Mouse (Mus musculus) neural tube, embryonic 13.5 days (tissue): Measurements from ENCODE around the gene Rgp1. TPM values are rescaled to one million over a fixed set of nuclear protein-coding genes. Genes with fewer than 3 reads are reported as not detected.

Experiments
- ATAC-seq: fragments of 200-750 bp; cut with Nextera tagmentation; 2 replicates; pipeline ENCODE4 v1.8.0; 2017; ENCODE audit warnings: low read depth, mild to moderate bottlenecking, moderate TSS enrichment, moderate library complexity
- H3K27ac ChIP-seq: fragments of 300-500 bp; sonication (generic); replicated peaks from 2 replicates; pipeline ENCODE4 v1.5.1; 2015; ENCODE audit warnings: moderate library complexity, mild to moderate bottlenecking, inconsistent platforms
- H3K27me3 ChIP-seq: fragments of 300-500 bp; sonication (generic); 2 replicates; pipeline ENCODE4 v1.6.1; 2015; ENCODE audit warnings: mild to moderate bottlenecking, inconsistent platforms
- H3K36me3 ChIP-seq: fragments of 300-500 bp; sonication (generic); 2 replicates; pipeline ENCODE4 v1.6.1; 2015; ENCODE audit warnings: mild to moderate bottlenecking, inconsistent platforms
- H3K4me1 ChIP-seq: fragments of 300-500 bp; sonication (generic); replicated peaks from 2 replicates; pipeline ENCODE4 v1.6.1; 2015; ENCODE audit warnings: inconsistent platforms
- H3K4me2 ChIP-seq: fragments of 300-500 bp; sonication (generic); 2 replicates; pipeline ENCODE4 v1.6.1; 2015; ENCODE audit warnings: inconsistent platforms, mild to moderate bottlenecking, moderate library complexity
- H3K4me3 ChIP-seq: fragments of 300-500 bp; sonication (generic); 2 replicates; pipeline ENCODE4 v1.5.1; 2015; ENCODE audit warnings: mild to moderate bottlenecking, inconsistent platforms
- H3K9ac ChIP-seq: fragments of 300-500 bp; sonication (generic); 2 replicates; pipeline ENCODE4 v1.6.1; 2015; ENCODE audit warnings: moderate library complexity, mild to moderate bottlenecking, inconsistent platforms
- H3K9me3 ChIP-seq: fragments of 300-500 bp; sonication (generic); 2 replicates; pipeline ENCODE4 v1.6.1; 2016; ENCODE audit warnings: inconsistent platforms
- WGBS: fragments of 180-500 bp; shearing (Covaris S2); methylation state at CpG from one replicate; pipeline ENCODE4 v1.1.7; 2015; 5-methylcytosine and 5-hydroxymethylcytosine counted together
- microRNA-seq: library from miRNA; unstranded; fragments of <30 nt; microRNA quantifications from one replicate; pipeline ENCODE4, GENCODE M21; 2016
- polyA plus RNA-seq: library from polyadenylated mRNA; unstranded; fragments of >200 nt; fragmentation: Nextera tagmentation; extraction: Ambion mirVana; gene quantifications from 2 replicates; pipeline ENCODE4 v1.2.1, GENCODE M21; 2015

The Rgp1 gene
- polyA plus RNA-seq, 1 experiment from 2014 or later: 23.9 TPM

DNA sequence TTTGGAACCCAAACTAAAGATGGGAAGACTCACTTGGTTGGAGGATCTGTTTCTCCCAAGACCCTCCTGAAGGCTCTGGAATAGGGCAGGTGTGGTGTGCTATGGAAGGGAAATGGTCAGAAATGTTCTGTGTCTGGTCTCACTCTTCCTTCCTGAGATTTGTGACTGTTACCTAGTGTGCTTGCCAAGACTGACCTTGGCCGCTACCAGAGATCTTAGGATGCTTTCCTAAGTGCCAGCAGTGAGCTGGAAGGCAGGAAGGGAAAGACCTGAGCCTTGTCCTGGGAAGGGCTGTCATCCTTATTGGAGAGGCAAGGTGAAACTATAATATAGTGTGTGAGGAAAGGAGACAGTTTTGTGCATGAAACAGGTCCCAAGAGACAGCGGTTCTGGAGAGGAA, 55.2 kb downstream of the Rgp1 start:
- Histone ChIP-seq H3K9me3 (no peaks in the 10 kb centered on the region), H3K36me3 (no peaks in the 10 kb centered on the region), H3K4me3 (peak overlapping the region; percentile 64), H3K4me2 (peak overlapping the region; percentile 86), H3K4me1 (peaks cover 61% of the 10 kb centered on the region), H3K27me3 (no peaks in the 10 kb centered on the region), H3K9ac (peak overlapping the region; percentile 92; the same call in 1 of the 2 replicates), H3K27ac (no peak overlapping the region)
- 94% methylated on average over 2 of the region's 2 CpGs for WGBS
- ATAC-seq: no peak

DNA sequence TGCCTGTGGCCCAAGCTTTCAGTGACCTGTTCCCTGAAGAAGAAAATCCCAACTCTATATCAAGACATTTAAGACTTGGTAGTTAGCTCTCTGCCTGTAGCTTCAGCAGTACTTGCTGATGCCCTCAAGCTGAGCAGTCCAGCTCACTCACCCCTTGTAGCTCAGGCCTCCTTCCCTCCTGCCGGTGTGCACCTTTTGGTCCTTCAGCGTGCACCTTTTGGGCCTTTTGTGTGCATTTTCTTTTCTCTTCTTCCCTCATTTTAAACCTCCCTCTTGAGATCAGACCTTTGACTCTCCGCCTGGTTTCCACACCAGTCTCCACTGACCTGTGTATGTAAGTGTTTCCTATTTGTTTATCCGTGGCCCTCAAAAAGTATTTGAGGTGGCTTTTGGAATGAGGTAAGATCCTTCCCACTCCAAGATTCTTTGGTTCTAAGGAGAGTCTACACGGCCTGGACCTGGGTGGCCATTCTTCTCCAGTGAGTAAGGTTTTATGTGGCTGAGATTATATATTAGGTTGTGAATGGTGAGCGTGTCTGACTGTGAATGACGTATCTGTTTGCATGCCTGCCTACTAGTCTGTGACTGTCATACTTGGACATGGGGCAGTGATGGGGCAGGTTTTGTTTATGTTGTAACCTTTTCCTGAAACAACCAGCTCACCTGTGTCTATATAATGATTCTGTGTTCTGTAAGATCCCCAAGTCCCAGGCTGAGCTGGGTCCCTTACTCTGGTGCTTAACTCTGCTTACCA, 56.3 kb downstream of the Rgp1 start:
- WGBS: 79% methylated on average over 7 of the region's 7 CpGs
- H3K4me1 ChIP-seq: peaks cover 60% of the 10 kb centered on the region
- ATAC-seq: no peak

DNA sequence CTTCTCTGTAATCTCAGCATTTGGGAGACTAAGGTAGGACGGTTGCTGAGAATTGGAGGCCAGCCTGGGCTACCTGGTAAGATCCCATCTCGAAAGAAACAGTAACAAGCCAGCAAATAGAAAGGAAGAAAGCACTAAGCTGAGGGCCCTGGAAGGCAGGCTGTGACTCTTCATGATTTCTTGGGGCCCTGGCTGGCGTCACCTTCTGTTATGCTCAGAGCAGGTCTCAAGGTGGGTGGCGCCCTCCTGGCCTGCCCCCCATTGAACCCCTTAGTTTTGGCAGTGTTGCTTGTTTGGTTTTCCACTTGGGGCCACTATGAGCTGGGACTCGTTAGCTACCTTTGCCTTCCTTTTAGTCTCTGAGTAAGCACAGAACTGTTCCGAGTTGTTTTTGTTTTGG, 58.2 kb downstream of the Rgp1 start:
- H3K9ac ChIP-seq: no peak overlapping the region
- H3K36me3 ChIP-seq: peaks cover 5% of the 10 kb centered on the region
- H3K9me3 ChIP-seq: no peaks in the 10 kb centered on the region
- ATAC-seq: no peak
- no peak overlapping the region for H3K4me2 ChIP-seq
- H3K27ac ChIP-seq: no peak overlapping the region
- no peaks in the 10 kb centered on the region for H3K27me3 ChIP-seq
- H3K4me3 ChIP-seq: no peak overlapping the region
- peaks cover 43% of the 10 kb centered on the region for H3K4me1 ChIP-seq
- WGBS: 77% methylated on average over 6 of the region's 6 CpGs

More for the DNA sequence above, 56.3 kb downstream of the Rgp1 start:
- Histone ChIP-seq H3K27me3 (no peaks in the 10 kb centered on the region), H3K27ac (no peak overlapping the region), H3K9ac (peak overlapping the region; percentile 43; the same call in 1 of the 2 replicates), H3K36me3 (no peaks in the 10 kb centered on the region), H3K4me2 (peak overlapping the region; percentile 86), H3K9me3 (no peaks in the 10 kb centered on the region), H3K4me3 (0 out of 2 replicates have a peak overlapping the region, but pooled peaks have one; percentile 64)

Small RNA genes within 50 kb of the gene (microRNA-seq; reads per million reads assigned to microRNA genes)
- not detected for gene Gm25262

Other genes starting within 250 kb of the Rgp1 start
- 74.5 and 79.3 TPM in 2 replicates for gene Rusc2, start 196.7 kb upstream of the Rgp1 start, polyA plus RNA-seq
- 0.32 and 0.59 TPM in 2 replicates for gene Fam166b, start 149.6 kb upstream of the Rgp1 start, polyA plus RNA-seq
- 10.8 and 14.4 TPM in 2 replicates for gene Tesk1, start 136.8 kb upstream of the Rgp1 start, polyA plus RNA-seq
- gene Cd72, start 124.1 kb upstream of the Rgp1 start, polyA plus RNA-seq: 2.8 and 3.7 TPM in 2 replicates
- gene Sit1, start 95.0 kb upstream of the Rgp1 start, polyA plus RNA-seq: not detected in 2 replicates
- 65.5 and 73.1 TPM in 2 replicates for gene Ccdc107, start 85.8 kb upstream of the Rgp1 start, polyA plus RNA-seq
- 10.0 and 10.4 TPM in 2 replicates for gene Arhgef39, start 79.0 kb upstream of the Rgp1 start, polyA plus RNA-seq
- gene Car9, start 71.7 kb upstream of the Rgp1 start, polyA plus RNA-seq: 0.33 and 0.56 TPM in 2 replicates
- gene Tpm2, start 55.0 kb upstream of the Rgp1 start, polyA plus RNA-seq: 29.0 and 77.1 TPM in 2 replicates
- gene Creb3, start 16.4 kb upstream of the Rgp1 start, polyA plus RNA-seq: 88.9 and 89.1 TPM in 2 replicates
- 64.4 and 69.6 TPM in 2 replicates for gene Tln1, start 16.0 kb upstream of the Rgp1 start, polyA plus RNA-seq
- 47.8 and 50.8 TPM in 2 replicates for gene Gba2, start 158 bp downstream of the Rgp1 start, polyA plus RNA-seq
- 2.2 TPM in 1 of 2 replicates, not detected in the other for gene Msmp, start 5.8 kb downstream of the Rgp1 start, polyA plus RNA-seq
- gene Npr2, start 53.2 kb downstream of the Rgp1 start, polyA plus RNA-seq: 26.9 and 27.8 TPM in 2 replicates
- 3.5 and 4.1 TPM in 2 replicates for gene Spag8, start 74.9 kb downstream of the Rgp1 start, polyA plus RNA-seq
- 76.8 and 84.9 TPM in 2 replicates for gene Hint2, start 77.8 kb downstream of the Rgp1 start, polyA plus RNA-seq
- 13.5 and 15.6 TPM in 2 replicates for gene Tmem8b, start 90.3 kb downstream of the Rgp1 start, polyA plus RNA-seq
- 2.4 and 2.9 TPM in 2 replicates for gene Fam221b, start 90.4 kb downstream of the Rgp1 start, polyA plus RNA-seq
- not detected in 2 replicates for gene Olfr70, start 122.1 kb downstream of the Rgp1 start, polyA plus RNA-seq
- 0.14 TPM in 1 of 2 replicates, not detected in the other for gene Olfr71, start 131.5 kb downstream of the Rgp1 start, polyA plus RNA-seq
- 0.43 and 0.47 TPM in 2 replicates for gene Hrct1, start 148.5 kb downstream of the Rgp1 start, polyA plus RNA-seq
- gene Spaar, start 151.3 kb downstream of the Rgp1 start, polyA plus RNA-seq: not detected in 2 replicates
- not detected in 2 replicates for gene Olfr159, start 192.3 kb downstream of the Rgp1 start, polyA plus RNA-seq
- gene Olfr156, start 245.2 kb downstream of the Rgp1 start, polyA plus RNA-seq: not detected in 2 replicates